14 mouse cellular contexts compared by ENCODE assay signal in genomic region chr7:35371096-35371495, GRCm38 (mm10). TPM values are rescaled to one million over a fixed set of nuclear protein-coding genes. Genes with fewer than 3 reads are reported as not detected.
DNase-seq lines count a peak whose midpoint lies in the region; ATAC-seq and TF ChIP-seq lines count a peak whose summit lies in the region.
"Had no signal": no experiment of that assay in that cellular context is flagged by ENCODE, and none has a peak within 500 bp of the region (broad histone marks: within the 10 kb centered on the region; RNA-seq: fewer than 3 reads in every experiment).

No protein-coding gene starts in this region.

- peak; percentile 62 for DNase-seq in forebrain, embryonic 11.5 days (ENCODE audit: low spot score)
- DNase-seq in forebrain, postnatal 0 days: no peak
- peak; percentile 33 for DNase-seq in midbrain, embryonic 14.5 days
- no peak for DNase-seq in midbrain, postnatal 0 days (ENCODE audit: low spot score)
- DNase-seq in neural tube, embryonic 11.5 days (ENCODE audit: low spot score): peak; percentile 48
- DNase-seq in left cerebral cortex, adult 2 months (ENCODE audit: extremely low spot score in 1 of 2, low spot score in 2 of 2): no peak
- no peak for DNase-seq in frontal cortex, postnatal 36 days (ENCODE audit: low spot score in 2 of 2)
- no peak for DNase-seq in layer of hippocampus, adult 11-12 months (ENCODE audit: low spot score)
- DNase-seq: adrenal gland, postnatal 25 days; cerebellum, adult 11-12 months; heart, adult 18-20 months; thymus, adult 18-20 months had no signal

- peak overlapping the region; percentile 20 for H3K9ac ChIP-seq in forebrain, embryonic 11.5 days (ENCODE audit: low read length)
- no peak overlapping the region for H3K9ac ChIP-seq in forebrain, postnatal 0 days
- no peak overlapping the region for H3K9ac ChIP-seq in midbrain, embryonic 14.5 days (replicated peaks; ENCODE audit: low read length)
- no peak overlapping the region for H3K9ac ChIP-seq in midbrain, postnatal 0 days (replicated peaks; ENCODE audit: low read length, poor library complexity, severe bottlenecking)
- H3K9ac ChIP-seq in neural tube, embryonic 11.5 days (ENCODE audit: low read length): no peak overlapping the region
- H3K9ac ChIP-seq: liver, embryonic 15.5 days had no signal

- no peaks in the 10 kb centered on the region; the same call in 1 of the 2 replicates for H3K9me3 ChIP-seq in forebrain, embryonic 11.5 days (ENCODE audit: control insufficient read depth, low read length)
- H3K9me3 ChIP-seq in forebrain, postnatal 0 days (ENCODE audit: low read length): no peaks in the 10 kb centered on the region
- H3K9me3 ChIP-seq in midbrain, embryonic 14.5 days (ENCODE audit: control insufficient read depth, low read length): no peaks in the 10 kb centered on the region
- no peaks in the 10 kb centered on the region for H3K9me3 ChIP-seq in midbrain, postnatal 0 days (ENCODE audit: low read length)
- no peaks in the 10 kb centered on the region for H3K9me3 ChIP-seq in neural tube, embryonic 11.5 days (ENCODE audit: control insufficient read depth, low read length)
- H3K9me3 ChIP-seq: liver, embryonic 15.5 days had no signal

- H3K4me2 ChIP-seq in forebrain, embryonic 11.5 days (ENCODE audit: low read depth, low read length, severe bottlenecking): no peak overlapping the region
- H3K4me2 ChIP-seq in forebrain, postnatal 0 days (ENCODE audit: low read depth): no peak overlapping the region
- H3K4me2 ChIP-seq in midbrain, embryonic 14.5 days (ENCODE audit: low read length): no peak overlapping the region
- H3K4me2 ChIP-seq in midbrain, postnatal 0 days (ENCODE audit: low read depth, low read length, poor library complexity, severe bottlenecking): no peak overlapping the region
- no peak overlapping the region for H3K4me2 ChIP-seq in neural tube, embryonic 11.5 days (ENCODE audit: low read depth)
- H3K4me2 ChIP-seq: liver, embryonic 15.5 days had no signal

- H3K4me1 ChIP-seq in forebrain, embryonic 11.5 days (replicated peaks; ENCODE audit: control insufficient read depth, insufficient read depth, low read length): 0 out of 2 replicates have a peak, but pooled peaks cover 2% of the 10 kb centered on the region
- no peaks in the 10 kb centered on the region for H3K4me1 ChIP-seq in forebrain, postnatal 0 days (ENCODE audit: insufficient read depth)
- no peaks in the 10 kb centered on the region for H3K4me1 ChIP-seq in midbrain, embryonic 14.5 days (ENCODE audit: control insufficient read depth, insufficient read depth, low read length)
- H3K4me1 ChIP-seq in midbrain, postnatal 0 days (ENCODE audit: insufficient read depth, low read length): no peaks in the 10 kb centered on the region
- no peaks in the 10 kb centered on the region for H3K4me1 ChIP-seq in neural tube, embryonic 11.5 days (ENCODE audit: control insufficient read depth, insufficient read depth, low read length)
- H3K4me1 ChIP-seq: liver, embryonic 15.5 days had no signal

- no peaks in the 10 kb centered on the region for H3K27me3 ChIP-seq in forebrain, embryonic 11.5 days (ENCODE audit: control insufficient read depth, insufficient read depth, low read length)
- H3K27me3 ChIP-seq in forebrain, postnatal 0 days (ENCODE audit: insufficient read depth, low read length): no peaks in the 10 kb centered on the region
- H3K27me3 ChIP-seq in midbrain, embryonic 14.5 days (ENCODE audit: control insufficient read depth, insufficient read depth, low read length): no peaks in the 10 kb centered on the region
- H3K27me3 ChIP-seq in midbrain, postnatal 0 days (ENCODE audit: insufficient read depth, low read length): no peaks in the 10 kb centered on the region
- H3K27me3 ChIP-seq in neural tube, embryonic 11.5 days (ENCODE audit: control insufficient read depth, insufficient read depth, low read length): no peaks in the 10 kb centered on the region
- H3K27me3 ChIP-seq: liver, embryonic 15.5 days had no signal

- no peaks in the 10 kb centered on the region for H3K36me3 ChIP-seq in forebrain, embryonic 11.5 days (ENCODE audit: control insufficient read depth, insufficient read depth, low read length)
- no peaks in the 10 kb centered on the region for H3K36me3 ChIP-seq in forebrain, postnatal 0 days (ENCODE audit: insufficient read depth)
- no peaks in the 10 kb centered on the region for H3K36me3 ChIP-seq in midbrain, embryonic 14.5 days (ENCODE audit: control insufficient read depth, insufficient read depth, low read length)
- no peaks in the 10 kb centered on the region for H3K36me3 ChIP-seq in midbrain, postnatal 0 days (ENCODE audit: insufficient read depth, low read length)
- no peaks in the 10 kb centered on the region for H3K36me3 ChIP-seq in neural tube, embryonic 11.5 days (ENCODE audit: control insufficient read depth, insufficient read depth, low read length)

- 13% methylated on average over 14 of the region's 14 CpGs for WGBS in forebrain, embryonic 11.5 days
- WGBS in forebrain, postnatal 0 days: 14% methylated on average over 14 of the region's 14 CpGs
- WGBS in midbrain, embryonic 14.5 days: 11% methylated on average over 14 of the region's 14 CpGs
- WGBS in midbrain, postnatal 0 days: 21% methylated on average over 14 of the region's 14 CpGs
- 28% methylated on average over 14 of the region's 14 CpGs for WGBS in neural tube, embryonic 11.5 days

- intact Hi-C loops in left cerebral cortex, adult 2 months (cut with DNase I): no loop called here

- no peak for TF ChIP-seq CTCF in forebrain, postnatal 0 days (IDR thresholded peaks at IDR 0.05; ENCODE audit: low read depth)
- no peak for TF ChIP-seq CTCF in midbrain, postnatal 0 days (IDR thresholded peaks at IDR 0.05)
- no peak for TF ChIP-seq CTCF in left cerebral cortex, adult 2 months (IDR thresholded peaks at IDR 0.05)

- H3K27ac ChIP-seq in forebrain, embryonic 11.5 days (ENCODE audit: low read depth, low read length): no peak overlapping the region
- no peak overlapping the region for H3K27ac ChIP-seq in forebrain, postnatal 0 days (ENCODE audit: low read depth, low read length)
- H3K27ac ChIP-seq in midbrain, embryonic 14.5 days (replicated peaks; ENCODE audit: low read depth, low read length): no peak overlapping the region
- H3K27ac ChIP-seq in midbrain, postnatal 0 days (ENCODE audit: low read depth, low read length): no peak overlapping the region
- H3K27ac ChIP-seq in neural tube, embryonic 11.5 days (ENCODE audit: low read depth, low read length): 0 out of 2 replicates have a peak overlapping the region, but pooled peaks have one; percentile 9
- no peak overlapping the region for H3K27ac ChIP-seq in left cerebral cortex, adult 2 months
- H3K27ac ChIP-seq: liver, embryonic 15.5 days; macrophage had no signal

- no peak overlapping the region for H3K4me3 ChIP-seq in forebrain, embryonic 11.5 days (ENCODE audit: low read depth, low read length)
- no peak overlapping the region for H3K4me3 ChIP-seq in forebrain, postnatal 0 days (ENCODE audit: low read depth, low read length)
- H3K4me3 ChIP-seq in midbrain, embryonic 14.5 days (replicated peaks; ENCODE audit: low read depth, low read length): no peak overlapping the region
- no peak overlapping the region for H3K4me3 ChIP-seq in midbrain, postnatal 0 days (ENCODE audit: low read depth, low read length)
- H3K4me3 ChIP-seq in neural tube, embryonic 11.5 days (ENCODE audit: low read depth, low read length): no peak overlapping the region
- no peak overlapping the region for H3K4me3 ChIP-seq in left cerebral cortex, adult 2 months
- H3K4me3 ChIP-seq: liver, embryonic 15.5 days had no signal

- ATAC-seq in forebrain, embryonic 11.5 days (replicated peaks; ENCODE audit: low FRiP score): 0 out of 2 replicates have a peak, but pooled peaks have one; percentile 42
- ATAC-seq in forebrain, postnatal 0 days: no peak
- no peak for ATAC-seq in midbrain, embryonic 14.5 days (ENCODE audit: low FRiP score, low TSS enrichment)
- no peak for ATAC-seq in midbrain, postnatal 0 days (ENCODE audit: low FRiP score)
- no peak for ATAC-seq in neural tube, embryonic 11.5 days (ENCODE audit: insufficient read depth, low FRiP score, low TSS enrichment)

RNA-seq across cellular contexts. Expression of gene Faap24, which starts 25.5 kb away (rescaled TPM):
- polyA plus RNA-seq in forebrain, embryonic 11.5 days (2014; fragmentation: Nextera tagmentation; extraction: Ambion mirVana): 26.4 and 27.2 TPM in 2 replicates
- 8.8 and 9.8 TPM in 2 replicates for total RNA-seq in forebrain, postnatal 0 days (2014; rRNA removed)
- polyA plus RNA-seq in forebrain, postnatal 0 days (2015; fragmentation: Nextera tagmentation; extraction: Ambion mirVana): 12.9 and 14.7 TPM in 2 replicates
- 17.7 and 19.1 TPM in 2 replicates for polyA plus RNA-seq in midbrain, embryonic 14.5 days (2014; fragmentation: Nextera tagmentation; extraction: Ambion mirVana)
- total RNA-seq in midbrain, postnatal 0 days (2014; rRNA removed): 5.8 and 8.8 TPM in 2 replicates
- polyA plus RNA-seq in midbrain, postnatal 0 days (2015; fragmentation: Nextera tagmentation; extraction: Ambion mirVana): 10.4 and 11.5 TPM in 2 replicates
- polyA plus RNA-seq in neural tube, embryonic 11.5 days (2014; fragmentation: Nextera tagmentation; extraction: Ambion mirVana): 19.9 and 22.4 TPM in 2 replicates
- total RNA-seq in left cerebral cortex, adult 2 months (2021): 1 to 10 TPM; 5.4 to 6.8 TPM

RNA-seq across cellular contexts. Expression of gene Cep89, which starts 25.7 kb away (rescaled TPM):
- 58.2 and 61.7 TPM in 2 replicates for polyA plus RNA-seq in forebrain, embryonic 11.5 days (2014; fragmentation: Nextera tagmentation; extraction: Ambion mirVana)
- 11.9 and 12.1 TPM in 2 replicates for total RNA-seq in forebrain, postnatal 0 days (2014; rRNA removed)
- polyA plus RNA-seq in forebrain, postnatal 0 days (2015; fragmentation: Nextera tagmentation; extraction: Ambion mirVana): 22.2 and 28.2 TPM in 2 replicates
- polyA plus RNA-seq in midbrain, embryonic 14.5 days (2014; fragmentation: Nextera tagmentation; extraction: Ambion mirVana): 19.7 and 27.2 TPM in 2 replicates
- 7.7 and 15.1 TPM in 2 replicates for total RNA-seq in midbrain, postnatal 0 days (2014; rRNA removed)
- 27.5 and 27.6 TPM in 2 replicates for polyA plus RNA-seq in midbrain, postnatal 0 days (2015; fragmentation: Nextera tagmentation; extraction: Ambion mirVana)
- polyA plus RNA-seq in neural tube, embryonic 11.5 days (2014; fragmentation: Nextera tagmentation; extraction: Ambion mirVana): 39.3 and 40.8 TPM in 2 replicates
- 10 to 100 TPM; 18.3 to 25.1 TPM for total RNA-seq in left cerebral cortex, adult 2 months (2021)

RNA-seq across cellular contexts. Expression of gene Rhpn2, which starts 37.1 kb away (rescaled TPM):
- polyA plus RNA-seq in forebrain, embryonic 11.5 days (2014; fragmentation: Nextera tagmentation; extraction: Ambion mirVana): 1.6 and 2.9 TPM in 2 replicates
- total RNA-seq in forebrain, postnatal 0 days (2014; rRNA removed): 2.0 and 3.3 TPM in 2 replicates
- polyA plus RNA-seq in forebrain, postnatal 0 days (2015; fragmentation: Nextera tagmentation; extraction: Ambion mirVana): 0.99 and 1.6 TPM in 2 replicates
- polyA plus RNA-seq in midbrain, embryonic 14.5 days (2014; fragmentation: Nextera tagmentation; extraction: Ambion mirVana): 1.5 and 1.9 TPM in 2 replicates
- total RNA-seq in midbrain, postnatal 0 days (2014; rRNA removed): 3.1 and 3.5 TPM in 2 replicates
- 1.7 and 1.9 TPM in 2 replicates for polyA plus RNA-seq in midbrain, postnatal 0 days (2015; fragmentation: Nextera tagmentation; extraction: Ambion mirVana)
- 3.3 and 3.6 TPM in 2 replicates for polyA plus RNA-seq in neural tube, embryonic 11.5 days (2014; fragmentation: Nextera tagmentation; extraction: Ambion mirVana)
- 1 to 10 TPM; 5.8 to 6.2 TPM for total RNA-seq in left cerebral cortex, adult 2 months (2021)
- polyA plus RNA-seq: macrophage had no signal

RNA-seq across cellular contexts. Expression of gene Gpatch1, which starts 52.9 kb away (rescaled TPM):
- polyA plus RNA-seq in forebrain, embryonic 11.5 days (2014; fragmentation: Nextera tagmentation; extraction: Ambion mirVana): 19.5 and 19.7 TPM in 2 replicates
- total RNA-seq in forebrain, postnatal 0 days (2014; rRNA removed): 14.6 and 15.3 TPM in 2 replicates
- 16.2 and 21.9 TPM in 2 replicates for polyA plus RNA-seq in forebrain, postnatal 0 days (2015; fragmentation: Nextera tagmentation; extraction: Ambion mirVana)
- polyA plus RNA-seq in midbrain, embryonic 14.5 days (2014; fragmentation: Nextera tagmentation; extraction: Ambion mirVana): 19.7 and 22.8 TPM in 2 replicates
- total RNA-seq in midbrain, postnatal 0 days (2014; rRNA removed): 8.0 and 11.5 TPM in 2 replicates
- polyA plus RNA-seq in midbrain, postnatal 0 days (2015; fragmentation: Nextera tagmentation; extraction: Ambion mirVana): 21.9 and 22.2 TPM in 2 replicates
- 20.0 and 21.4 TPM in 2 replicates for polyA plus RNA-seq in neural tube, embryonic 11.5 days (2014; fragmentation: Nextera tagmentation; extraction: Ambion mirVana)
- total RNA-seq in left cerebral cortex, adult 2 months (2021): 10 to 100 TPM; 27.3 to 27.7 TPM

Comparison
In these comparisons a context has a peak if more than half of its experiments do, and no peak if none do; other contexts are left out.
1. DNase-seq: peak in forebrain, embryonic 11.5 days (single experiment), midbrain, embryonic 14.5 days (single experiment) and neural tube, embryonic 11.5 days (single experiment); none in forebrain, postnatal 0 days (single experiment), midbrain, postnatal 0 days (single experiment), left cerebral cortex, adult 2 months (0 of 2), frontal cortex, postnatal 36 days (0 of 2) and layer of hippocampus, adult 11-12 months (single experiment).